Mouse (Mus musculus) left cerebral cortex, adult 2 months (tissue): ENCODE measurements around the gene Gzma. TPM values are rescaled to one million over a fixed set of nuclear protein-coding genes. Genes with fewer than 3 reads are reported as not detected.

ENCODE experiments used
- DNase-seq, 2 experiments: peaks; one replicate each; pipeline ENCODE4 v3.0.0; 2021 to 2022; ENCODE audit warnings: low spot score in 2 of 2, mixed read lengths in 1 of 2; ENCODE audit errors: extremely low spot score in 1 of 2
- H3K27ac ChIP-seq: fragments of 200-600 bp; 2 replicates; pipeline ENCODE4 v1.8.1; 2022
- H3K4me3 ChIP-seq: fragments of 200-600 bp; 2 replicates; pipeline ENCODE4 v1.8.1; 2022
- CTCF ChIP-seq: fragments of 200-600 bp; IDR thresholded peaks from 2 replicates; pipeline ENCODE4 v1.8.1; 2022; ENCODE audit warnings: antibody characterized with exemption, mild to moderate bottlenecking, moderate library complexity
- intact Hi-C: fragments of 180-260 bp; cut with DNase I; formaldehyde crosslinking; loops from one replicate; pipeline ENCODE4 v1.15.1; 2025
- total RNA-seq, 2 experiments: library from RNA; stranded (reverse); gene quantifications; 2 replicates each; pipeline ENCODE4 v1.2.3; 2021

Gene Gzma
- total RNA-seq, 2 experiments from 2014 or later, result not detected

- no peak for TF ChIP-seq CTCF
- DNase-seq, result no peak
- Histone ChIP-seq H3K27ac (no peak overlapping the region), H3K4me3 (no peak overlapping the region)
- intact Hi-C loops, result no loop called here
Observed at GRCm38 (mm10) chr13:113087226-113088017, 13.4 kb downstream of the Gzma start.

DNA sequence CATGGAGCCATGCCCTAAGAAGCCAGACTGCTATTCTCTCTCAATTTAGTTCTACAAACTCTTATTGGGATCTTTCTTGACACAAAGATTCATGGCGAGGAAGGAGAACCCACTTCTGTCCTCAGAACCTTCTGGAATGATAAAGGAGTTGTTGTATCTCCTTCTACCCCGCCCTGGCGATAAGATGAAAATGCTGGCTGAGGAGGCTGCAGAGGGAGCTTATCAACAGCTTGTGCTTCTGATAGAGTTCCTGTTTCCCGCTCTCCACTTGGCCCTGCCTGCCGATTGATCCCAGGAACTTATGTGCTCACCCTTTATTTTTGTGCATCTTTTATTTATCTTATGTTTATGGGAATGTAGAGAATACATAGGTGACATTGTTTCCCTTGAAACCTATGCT, 16.0 kb downstream of the Gzma start:
- Histone ChIP-seq H3K27ac (no peak overlapping the region), H3K4me3 (no peak overlapping the region)
- TF ChIP-seq CTCF, result no peak
- intact Hi-C loops, result no loop called here
- DNase-seq, result no peak

DNA sequence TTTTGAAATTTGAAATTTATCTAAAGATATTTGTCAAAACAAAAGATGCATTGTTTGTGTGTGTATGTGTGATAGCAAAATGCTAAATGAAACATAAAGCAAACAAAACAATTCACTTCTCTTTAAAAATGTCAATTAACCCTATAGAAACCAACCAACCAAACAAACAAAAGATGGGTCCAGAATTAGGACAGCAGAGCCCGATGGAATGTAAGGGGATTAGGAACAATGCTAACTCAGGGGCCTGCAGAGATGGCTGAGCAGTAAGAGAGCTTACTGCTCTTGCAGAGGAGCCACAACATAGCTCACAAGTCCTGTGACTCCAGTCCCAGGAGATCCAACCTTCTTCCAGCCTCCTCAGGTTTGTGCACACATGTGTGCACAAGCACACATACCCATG, 18.7 kb downstream of the Gzma start:
- Histone ChIP-seq H3K4me3 (no peak overlapping the region), H3K27ac (no peak overlapping the region)
- TF ChIP-seq CTCF, result no peak
- no peak for DNase-seq
- intact Hi-C loops, result no loop called here

GRCm38 (mm10) chr13:113079021-113079420, 21.8 kb downstream of the Gzma start:
- H3K4me3 ChIP-seq, result no peak overlapping the region
- no peak overlapping the region for H3K27ac ChIP-seq
- no peak for DNase-seq
- TF ChIP-seq CTCF, result no peak
- intact Hi-C loops, result no loop called here

GRCm38 (mm10) chr13:113064542-113064941, 36.2 kb downstream of the Gzma start:
- Histone ChIP-seq H3K4me3 (no peak overlapping the region), H3K27ac (no peak overlapping the region)
- TF ChIP-seq CTCF, result no peak
- DNase-seq, result no peak
- intact Hi-C loops, result no loop called here

GRCm38 (mm10) chr13:113061746-113062145, 39.0 kb downstream of the Gzma start:
- no peak for TF ChIP-seq CTCF
- Histone ChIP-seq H3K27ac (no peak overlapping the region), H3K4me3 (no peak overlapping the region)
- intact Hi-C loops, result no loop called here
- DNase-seq, result no peak

DNA sequence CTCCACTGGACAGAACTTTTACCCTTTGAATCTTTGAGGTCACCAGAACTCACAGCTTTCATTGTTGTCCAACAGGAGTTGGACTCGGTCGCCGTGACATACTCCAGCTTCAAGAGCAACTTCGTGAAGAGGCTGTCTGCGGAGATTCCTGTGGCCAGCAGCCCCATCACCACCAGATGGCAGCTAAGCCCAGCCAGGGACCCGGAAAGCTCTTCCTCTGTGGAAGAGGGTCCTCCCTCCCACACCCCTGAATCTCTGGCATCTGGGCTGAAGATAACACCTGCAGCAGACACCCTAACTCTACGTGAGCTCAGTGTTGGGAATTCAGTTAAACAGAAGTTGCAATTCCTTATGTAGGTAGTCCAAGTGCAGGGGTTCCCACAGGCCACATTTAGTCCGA, 45.0 kb downstream of the Gzma start:
- DNase-seq, result peak in 1 of 2 experiments; percentile 24
- no peak overlapping the region for H3K27ac ChIP-seq
- intact Hi-C loops, result no loop called here
- H3K4me3 ChIP-seq, result no peak overlapping the region
- TF ChIP-seq CTCF, result peak; percentile 49

DNA sequence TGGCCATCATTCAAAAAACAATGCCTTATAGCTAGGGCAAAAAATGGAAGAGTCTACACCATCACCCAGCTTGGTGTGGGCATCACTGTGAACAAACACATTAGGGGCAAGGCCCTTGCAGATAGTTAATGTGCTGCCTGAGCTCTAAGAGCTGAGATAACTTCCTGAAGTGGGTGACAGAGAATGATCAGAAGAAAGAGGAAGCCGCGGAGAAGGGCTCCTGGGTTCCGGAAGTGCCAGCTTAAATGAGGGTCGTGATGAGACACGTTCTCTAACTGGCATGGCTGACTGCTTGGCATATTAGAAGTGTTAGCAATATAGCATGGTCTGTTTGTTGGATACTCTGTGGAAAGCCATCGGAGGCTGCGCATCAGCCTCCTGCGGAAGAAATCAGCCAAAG, 46.6 kb downstream of the Gzma start:
- intact Hi-C loops, result no loop called here
- H3K27ac ChIP-seq, result no peak overlapping the region
- DNase-seq, result no peak

GRCm38 (mm10) chr13:113047647-113048046, 53.1 kb downstream of the Gzma start:
- Histone ChIP-seq H3K27ac (no peak overlapping the region), H3K4me3 (no peak overlapping the region)
- no peak for DNase-seq
- intact Hi-C loops, result loop anchor here (2.0 to 10.0 kb wide), 4 partner anchors 91 to 627 kb away; partner anchors contain the start of gene Snx18
- no peak; the same call in 1 of the 2 replicates for TF ChIP-seq CTCF

More for the DNA sequence above, 46.6 kb downstream of the Gzma start:
- no peak overlapping the region for H3K4me3 ChIP-seq
- no peak for TF ChIP-seq CTCF

DNA sequence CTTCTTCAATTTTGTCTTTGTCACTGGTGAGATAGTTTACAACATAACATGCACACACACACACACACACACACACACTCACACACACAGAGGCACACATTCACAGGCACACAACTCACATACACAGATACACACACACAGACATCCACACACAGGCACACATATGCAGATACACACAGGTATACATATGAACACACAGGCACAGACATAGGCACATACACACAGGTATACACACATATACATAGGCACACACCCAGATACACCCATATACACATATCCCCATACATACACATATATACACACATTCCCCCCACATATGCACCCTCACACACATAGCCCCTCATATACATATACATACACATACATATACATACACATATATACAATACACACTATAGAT, 53.8 kb downstream of the Gzma start:
- Histone ChIP-seq H3K27ac (no peak overlapping the region), H3K4me3 (no peak overlapping the region)
- TF ChIP-seq CTCF, result no peak
- DNase-seq, result no peak
- intact Hi-C loops, result loop anchor here (2.0 to 10.0 kb wide), 3 partner anchors 92 to 628 kb away; partner anchors contain the start of gene Snx18

DNA sequence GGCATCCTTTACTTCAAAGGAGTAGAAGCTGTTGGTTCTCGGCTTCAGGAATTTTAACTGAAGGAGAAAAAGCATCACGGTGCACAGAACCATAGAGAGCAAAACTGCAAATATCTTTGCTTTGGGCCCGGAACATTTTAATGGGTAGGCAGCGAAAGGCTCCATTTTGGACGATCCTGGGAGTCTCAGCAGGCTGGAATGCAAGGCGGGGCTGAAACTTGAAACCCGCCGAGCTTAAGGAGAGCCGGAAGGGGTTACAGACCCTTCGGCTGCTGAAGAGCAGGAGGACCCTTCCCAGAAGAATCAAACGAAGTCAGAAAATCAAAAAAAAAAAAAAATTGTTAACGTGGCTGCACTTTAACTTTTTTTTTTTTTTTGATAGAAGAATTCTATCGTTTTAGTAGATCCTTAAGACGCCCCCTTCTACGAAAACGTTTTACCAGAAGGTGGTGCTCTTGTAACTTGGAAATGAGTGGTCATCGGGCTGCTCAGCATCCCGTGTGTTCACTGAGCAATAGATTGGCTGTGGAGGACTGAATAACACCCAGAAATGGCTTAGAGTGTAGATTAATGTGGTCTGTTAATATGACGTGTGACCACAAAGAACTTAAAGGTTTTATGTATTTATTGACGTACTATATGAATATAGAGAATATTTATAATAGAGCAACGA, 54.4 kb downstream of the Gzma start, which contains the start of gene Gpx8:
Gene Gpx8 (minus strand): TSS at position 200 of the 673 bp plus-strand sequence.
- H3K27ac ChIP-seq, result no peak within 1 kb of the TSS
- intact Hi-C loops, result loop anchor here (1.0 to 10.0 kb wide), 4 partner anchors 92 to 628 kb away; partner anchors contain the start of gene Snx18
- H3K4me3 ChIP-seq, result peak within 1 kb of the TSS; percentile 49
- peak; percentile 18 to 36 for DNase-seq
- peak; percentile 61 for TF ChIP-seq CTCF

DNA sequence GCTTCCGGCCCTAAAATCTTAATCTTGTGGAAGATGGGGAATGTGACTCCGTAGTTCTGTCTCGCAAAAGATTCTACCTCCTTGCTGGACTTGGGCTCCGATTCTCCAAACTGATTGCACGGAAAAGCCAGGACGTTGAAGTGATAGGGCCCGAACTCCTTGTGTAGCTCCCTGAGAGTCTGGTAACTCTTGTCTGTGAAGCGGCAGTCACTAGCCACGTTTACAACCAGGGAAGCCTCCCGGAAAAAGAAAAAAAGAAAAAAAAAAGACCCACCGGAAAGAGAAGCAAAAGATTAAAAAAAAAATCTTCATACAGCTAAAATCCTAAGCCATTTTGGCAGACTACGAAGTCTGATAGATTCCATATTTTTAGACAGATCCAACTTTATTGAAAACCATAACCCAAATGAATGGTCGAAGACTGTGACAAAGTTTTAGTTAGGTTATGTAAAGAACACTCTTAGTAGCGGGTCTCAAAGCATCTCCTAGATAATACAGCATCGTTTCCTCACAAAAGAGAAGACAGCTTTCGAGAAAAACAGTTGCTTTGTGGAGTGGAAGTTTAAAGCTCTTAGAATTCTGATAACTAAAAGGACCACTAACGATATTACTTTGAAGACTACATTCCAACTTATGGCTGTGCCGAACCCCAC, 55.2 kb downstream of the Gzma start:
- intact Hi-C loops, result loop anchor here (1.0 to 10.0 kb wide), 4 partner anchors 93 to 629 kb away; partner anchors contain the start of gene Snx18
- no peak for TF ChIP-seq CTCF
- DNase-seq, result no peak
- Histone ChIP-seq H3K4me3 (peak overlapping the region; percentile 49), H3K27ac (no peak overlapping the region)
